In genomic region chr3:70500245-70500858, GRCm38 (mm10) we compare ENCODE assay signal across 13 mouse cellular contexts.
"Had no signal": no experiment of that assay in that cellular context is flagged by ENCODE, and none has a peak within 500 bp of the region (broad histone marks: within the 10 kb centered on the region; RNA-seq: fewer than 3 reads in every experiment).

No protein-coding gene starts in this region.

- H3K4me2 ChIP-seq: kidney, embryonic 15.5 days; limb, embryonic 15.5 days; liver, embryonic 12.5 days; neural tube, embryonic 13.5 days had no signal

- H3K27me3 ChIP-seq: kidney, embryonic 15.5 days; limb, embryonic 15.5 days; liver, embryonic 12.5 days; neural tube, embryonic 13.5 days had no signal

- DNase-seq: kidney, adult 2 months; kidney, postnatal 14 days; layer of hippocampus, postnatal 36 days; lung, postnatal 14 days; right cerebral cortex, adult 18-20 months; right cerebral cortex, postnatal 25 days; thymus, postnatal 4 days had no signal

- H3K27ac ChIP-seq: kidney, embryonic 15.5 days; limb, embryonic 15.5 days; liver, embryonic 12.5 days; neural tube, embryonic 13.5 days; stomach, postnatal 0 days had no signal

- ATAC-seq: intestine, embryonic 16.5 days; liver, embryonic 12.5 days had no signal

- H3K9ac ChIP-seq: kidney, embryonic 15.5 days; limb, embryonic 15.5 days; liver, embryonic 12.5 days; neural tube, embryonic 13.5 days had no signal

- H3K36me3 ChIP-seq: kidney, embryonic 15.5 days; limb, embryonic 15.5 days; liver, embryonic 12.5 days; neural tube, embryonic 13.5 days had no signal

- H3K4me3 ChIP-seq: kidney, embryonic 15.5 days; limb, embryonic 15.5 days; liver, embryonic 12.5 days; neural tube, embryonic 13.5 days had no signal

- H3K9me3 ChIP-seq: kidney, embryonic 15.5 days; limb, embryonic 15.5 days; liver, embryonic 12.5 days; neural tube, embryonic 13.5 days had no signal

- H3K4me1 ChIP-seq: kidney, embryonic 15.5 days; limb, embryonic 15.5 days; liver, embryonic 12.5 days; neural tube, embryonic 13.5 days had no signal
